Mouse (Mus musculus): Measurements from ENCODE around the gene Olfr1495.
A peak's percentile ranks its signal among the peaks of the same experiment; 100 is the strongest.
"Not testable (repeated sequence)": the region's sequence is repeated elsewhere in the genome, so short reads cannot be mapped to it uniquely, and the experiment has no call there.

Gene Olfr1495

GRCm38 (mm10) chr19:13764306-13764705, at the start of gene Olfr1495:
Gene Olfr1495, plus strand, starts transcription at chr19:13764606.
- DNase-seq = no peak

- DNase-seq = no peak
These were observed 41.4 kb upstream of the Olfr1495 start, which contains the start of gene Olfr1493-ps1 for GRCm38 (mm10) chr19:13722978-13723377. Gene Olfr1493-ps1, plus strand, starts transcription at chr19:13723278.

GRCm38 (mm10) chr19:13739428-13739827, 25.0 kb upstream of the Olfr1495 start, which contains the start of gene Olfr1494:
Gene Olfr1494, plus strand, starts transcription at chr19:13739728.
- DNase-seq = no peak

- DNase-seq = peak; percentile 16
These were observed 15.0 kb upstream of the Olfr1495 start for GRCm38 (mm10) chr19:13749366-13749765.

GRCm38 (mm10) chr19:13768565-13769276, 4.3 kb downstream of the Olfr1495 start:
- DNase-seq = peak; percentile 14

- no peak for DNase-seq
These were observed 13.2 kb downstream of the Olfr1495 start, which contains the start of gene Olfr1496 for GRCm38 (mm10) chr19:13777578-13777977. Gene Olfr1496, plus strand, starts transcription at chr19:13777878.

GRCm38 (mm10) chr19:13798102-13798501, 33.7 kb downstream of the Olfr1495 start, which contains the start of gene Olfr1497:
Gene Olfr1497, minus strand, starts transcription at chr19:13798202.
- no peak for DNase-seq

GRCm38 (mm10) chr19:13805486-13805885, 41.1 kb downstream of the Olfr1495 start:
- DNase-seq = not testable (repeated sequence)

GRCm38 (mm10) chr19:13812823-13813222, 48.4 kb downstream of the Olfr1495 start:
- no peak for DNase-seq

GRCm38 (mm10) chr19:13818827-13819226, 54.4 kb downstream of the Olfr1495 start:
- no peak for DNase-seq

GRCm38 (mm10) chr19:13819347-13819746, 54.9 kb downstream of the Olfr1495 start, which contains the start of gene Olfr1499:
Gene Olfr1499, minus strand, starts transcription at chr19:13819447.
- DNase-seq = no peak

Measured in cerebellum, adult 8-10 months (tissue).